Mouse (Mus musculus) retina, adult 2 months (tissue): Measurements from ENCODE around the gene Arhgap15.

Experiments used
- DNase-seq: peaks from one replicate; pipeline ENCODE4 v3.0.0-alpha.2; 2012; ENCODE audit warnings: low read depth, low spot score

Arhgap15 gene

GRCm38 (mm10) chr2:44029035-44029715 is 280.6 kb downstream of the Arhgap15 start:
- no peak for DNase-seq

GRCm38 (mm10) chr2:44029865-44030264 is 281.2 kb downstream of the Arhgap15 start:
- DNase-seq, result no peak

GRCm38 (mm10) chr2:44039522-44040203 is 291.0 kb downstream of the Arhgap15 start:
- no peak for DNase-seq

GRCm38 (mm10) chr2:44044088-44044487 is 295.5 kb downstream of the Arhgap15 start:
- DNase-seq, result no peak

GRCm38 (mm10) chr2:44044634-44045033 is 296.0 kb downstream of the Arhgap15 start:
- no peak for DNase-seq

GRCm38 (mm10) chr2:44045231-44045630 is 296.6 kb downstream of the Arhgap15 start:
- no peak for DNase-seq

GRCm38 (mm10) chr2:44060306-44060705 is 311.7 kb downstream of the Arhgap15 start:
- no peak for DNase-seq

- DNase-seq, result no peak
Measured at GRCm38 (mm10) chr2:44060716-44061115, 312.1 kb downstream of the Arhgap15 start.

GRCm38 (mm10) chr2:44065067-44065466 is 316.4 kb downstream of the Arhgap15 start:
- no peak for DNase-seq

- DNase-seq, result no peak
Measured at GRCm38 (mm10) chr2:44068151-44068840, 319.7 kb downstream of the Arhgap15 start.

GRCm38 (mm10) chr2:44068906-44069305 is 320.3 kb downstream of the Arhgap15 start:
- DNase-seq, result no peak

GRCm38 (mm10) chr2:44076570-44076969 is 327.9 kb downstream of the Arhgap15 start:
- no peak for DNase-seq

- DNase-seq, result no peak
Measured at GRCm38 (mm10) chr2:44080530-44080929, 331.9 kb downstream of the Arhgap15 start.

GRCm38 (mm10) chr2:44081241-44081640 is 332.6 kb downstream of the Arhgap15 start:
- no peak for DNase-seq

GRCm38 (mm10) chr2:44084471-44084870 is 335.8 kb downstream of the Arhgap15 start:
- no peak for DNase-seq

- DNase-seq, result no peak
Measured at GRCm38 (mm10) chr2:44086403-44087056, 337.9 kb downstream of the Arhgap15 start.

GRCm38 (mm10) chr2:44098552-44098951 is 349.9 kb downstream of the Arhgap15 start:
- DNase-seq, result no peak

- DNase-seq, result no peak
Measured at GRCm38 (mm10) chr2:44102351-44102750, 353.7 kb downstream of the Arhgap15 start.

- DNase-seq, result no peak
Measured at GRCm38 (mm10) chr2:44103321-44103720, 354.7 kb downstream of the Arhgap15 start.

GRCm38 (mm10) chr2:44103742-44104141 is 355.1 kb downstream of the Arhgap15 start:
- no peak for DNase-seq

GRCm38 (mm10) chr2:44104282-44105197 is 355.9 kb downstream of the Arhgap15 start:
- DNase-seq, result no peak
